Mouse (Mus musculus): ENCODE results near the gene Uhmk1. TPM values are rescaled to one million over a fixed set of nuclear protein-coding genes. Genes with fewer than 3 reads are reported as not detected.

The Uhmk1 gene
- polyA plus RNA-seq, 1 experiment from 2014 or later, result 6.7 TPM

GRCm38 (mm10) chr1:170174814-170175332 is 40.3 kb downstream of the Uhmk1 start, which contains the start of gene Uap1:
Gene Uap1 (minus strand): TSS chr1:170174957.
- Histone ChIP-seq H3K4me3 (replicated peaks) (peak within 1 kb of the TSS; percentile 83), H3K9ac (peak within 1 kb of the TSS; percentile 71), H3K27ac (replicated peaks) (peak within 1 kb of the TSS; percentile 91), H3K9me3 (replicated peaks) (no peaks in the 10 kb centered on the region), H3K4me1 (peaks cover 14% of the 10 kb centered on the region), H3K36me3 (no peaks in the 10 kb centered on the region), H3K4me2 (replicated peaks) (peak within 1 kb of the TSS; percentile 73), H3K27me3 (no peaks in the 10 kb centered on the region)
- under 1% methylated on average over 52 of the region's 52 CpGs for WGBS
- ATAC-seq (ENCODE audit: insufficient number of reproducible peaks, low FRiP score, low TSS enrichment, low read depth), result peak; percentile 98

- Histone ChIP-seq H3K36me3 (no peaks in the 10 kb centered on the region), H3K27ac (replicated peaks) (peak overlapping the region; percentile 91), H3K9ac (peak overlapping the region; percentile 71), H3K4me2 (replicated peaks) (peak overlapping the region; percentile 73), H3K27me3 (no peaks in the 10 kb centered on the region), H3K9me3 (replicated peaks) (no peaks in the 10 kb centered on the region), H3K4me1 (peaks cover 14% of the 10 kb centered on the region), H3K4me3 (replicated peaks) (peak overlapping the region; percentile 83)
- ATAC-seq (ENCODE audit: insufficient number of reproducible peaks, low FRiP score, low TSS enrichment, low read depth), result peak; percentile 82; the same call in 1 of the 2 replicates
- under 1% methylated on average over 50 of the region's 50 CpGs for WGBS
These were observed 41.0 kb downstream of the Uhmk1 start for GRCm38 (mm10) chr1:170173991-170174813.

- WGBS, result 89% methylated on average over 6 of the region's 6 CpGs
- no peak for ATAC-seq (ENCODE audit: insufficient number of reproducible peaks, low FRiP score, low TSS enrichment, low read depth)
- Histone ChIP-seq H3K4me2 (replicated peaks) (no peak overlapping the region), H3K27me3 (no peaks in the 10 kb centered on the region), H3K9ac (no peak overlapping the region), H3K9me3 (replicated peaks) (no peaks in the 10 kb centered on the region), H3K4me1 (no peaks in the 10 kb centered on the region), H3K4me3 (replicated peaks) (no peak overlapping the region), H3K27ac (replicated peaks) (no peak overlapping the region), H3K36me3 (peaks cover 17% of the 10 kb centered on the region)
These were observed 47.4 kb downstream of the Uhmk1 start for GRCm38 (mm10) chr1:170167781-170168180.

- Histone ChIP-seq H3K4me1 (no peaks in the 10 kb centered on the region), H3K9me3 (replicated peaks) (no peaks in the 10 kb centered on the region), H3K9ac (no peak overlapping the region), H3K4me3 (replicated peaks) (no peak overlapping the region), H3K4me2 (replicated peaks) (no peak overlapping the region), H3K27me3 (no peaks in the 10 kb centered on the region), H3K36me3 (peaks cover 24% of the 10 kb centered on the region), H3K27ac (replicated peaks) (no peak overlapping the region)
- 86% methylated on average over 3 of the region's 3 CpGs for WGBS
- ATAC-seq (ENCODE audit: insufficient number of reproducible peaks, low FRiP score, low TSS enrichment, low read depth), result no peak
These were observed 50.3 kb downstream of the Uhmk1 start for GRCm38 (mm10) chr1:170164913-170165312.

- no peaks in the 10 kb centered on the region for H3K27me3 ChIP-seq
- no peak overlapping the region for H3K9ac ChIP-seq
- ATAC-seq (ENCODE audit: insufficient number of reproducible peaks, low FRiP score, low TSS enrichment, low read depth), result no peak
- no peak overlapping the region for H3K4me2 ChIP-seq (replicated peaks)
- no peaks in the 10 kb centered on the region for H3K4me1 ChIP-seq
- no peak overlapping the region for H3K27ac ChIP-seq (replicated peaks)
- 88% methylated on average over 2 of the region's 2 CpGs for WGBS
- peaks cover 24% of the 10 kb centered on the region for H3K36me3 ChIP-seq
- H3K4me3 ChIP-seq (replicated peaks), result no peak overlapping the region
- H3K9me3 ChIP-seq (replicated peaks), result no peaks in the 10 kb centered on the region
These were observed 51.1 kb downstream of the Uhmk1 start for GRCm38 (mm10) chr1:170164053-170164614.

GRCm38 (mm10) chr1:170163398-170163943 is 51.7 kb downstream of the Uhmk1 start:
- no peaks in the 10 kb centered on the region for H3K9me3 ChIP-seq (replicated peaks)
- H3K4me1 ChIP-seq, result no peaks in the 10 kb centered on the region
- H3K9ac ChIP-seq, result no peak overlapping the region
- WGBS, result 78% methylated on average over 3 of the region's 3 CpGs
- peaks cover 30% of the 10 kb centered on the region for H3K36me3 ChIP-seq
- no peak overlapping the region for H3K4me2 ChIP-seq (replicated peaks)
- H3K27ac ChIP-seq (replicated peaks), result no peak overlapping the region
- ATAC-seq (ENCODE audit: insufficient number of reproducible peaks, low FRiP score, low TSS enrichment, low read depth), result no peak
- no peak overlapping the region for H3K4me3 ChIP-seq (replicated peaks)
- H3K27me3 ChIP-seq, result no peaks in the 10 kb centered on the region

- Histone ChIP-seq H3K9me3 (replicated peaks) (no peaks in the 10 kb centered on the region), H3K4me2 (replicated peaks) (no peak overlapping the region), H3K9ac (no peak overlapping the region), H3K4me3 (replicated peaks) (no peak overlapping the region), H3K4me1 (no peaks in the 10 kb centered on the region), H3K36me3 (peaks cover 39% of the 10 kb centered on the region), H3K27ac (replicated peaks) (no peak overlapping the region), H3K27me3 (no peaks in the 10 kb centered on the region)
- no peak for ATAC-seq (ENCODE audit: insufficient number of reproducible peaks, low FRiP score, low TSS enrichment, low read depth)
- 79% methylated on average over 6 of the region's 6 CpGs for WGBS
These were observed 53.3 kb downstream of the Uhmk1 start for GRCm38 (mm10) chr1:170161852-170162251.

- Histone ChIP-seq H3K27me3 (no peaks in the 10 kb centered on the region), H3K4me3 (replicated peaks) (no peak overlapping the region), H3K36me3 (peaks cover 38% of the 10 kb centered on the region; the same call in 1 of the 2 replicates), H3K27ac (replicated peaks) (no peak overlapping the region), H3K4me1 (no peaks in the 10 kb centered on the region), H3K9ac (no peak overlapping the region), H3K9me3 (replicated peaks) (no peaks in the 10 kb centered on the region), H3K4me2 (replicated peaks) (no peak overlapping the region)
- ATAC-seq (ENCODE audit: insufficient number of reproducible peaks, low FRiP score, low TSS enrichment, low read depth), result no peak
- WGBS, result 47% methylated on average over 3 of the region's 3 CpGs
These were observed 54.7 kb downstream of the Uhmk1 start for GRCm38 (mm10) chr1:170160397-170160938.

- Histone ChIP-seq H3K27ac (replicated peaks) (no peak overlapping the region), H3K9ac (no peak overlapping the region), H3K27me3 (no peaks in the 10 kb centered on the region), H3K4me3 (replicated peaks) (no peak overlapping the region), H3K4me1 (no peaks in the 10 kb centered on the region), H3K4me2 (replicated peaks) (no peak overlapping the region), H3K36me3 (peaks cover 36% of the 10 kb centered on the region; the same call in 1 of the 2 replicates), H3K9me3 (replicated peaks) (no peaks in the 10 kb centered on the region)
- no peak for ATAC-seq (ENCODE audit: insufficient number of reproducible peaks, low FRiP score, low TSS enrichment, low read depth)
- whole genome bisulfite sequencing, result 85% methylated on average over 2 of the region's 2 CpGs
These were observed 55.5 kb downstream of the Uhmk1 start for GRCm38 (mm10) chr1:170159707-170160106.

GRCm38 (mm10) chr1:170155761-170156160 is 59.4 kb downstream of the Uhmk1 start:
- Histone ChIP-seq H3K4me3 (replicated peaks) (no peak overlapping the region), H3K27me3 (no peaks in the 10 kb centered on the region), H3K9ac (no peak overlapping the region), H3K27ac (replicated peaks) (no peak overlapping the region), H3K4me1 (no peaks in the 10 kb centered on the region), H3K4me2 (replicated peaks) (no peak overlapping the region), H3K36me3 (peaks cover 32% of the 10 kb centered on the region), H3K9me3 (replicated peaks) (no peaks in the 10 kb centered on the region)
- no peak for ATAC-seq (ENCODE audit: insufficient number of reproducible peaks, low FRiP score, low TSS enrichment, low read depth)
- 77% methylated on average over 5 of the region's 5 CpGs for WGBS

- Histone ChIP-seq H3K9ac (no peak overlapping the region), H3K27me3 (no peaks in the 10 kb centered on the region), H3K4me1 (no peaks in the 10 kb centered on the region), H3K4me3 (replicated peaks) (no peak overlapping the region), H3K9me3 (replicated peaks) (no peaks in the 10 kb centered on the region), H3K27ac (replicated peaks) (no peak overlapping the region), H3K4me2 (replicated peaks) (no peak overlapping the region), H3K36me3 (peaks cover 29% of the 10 kb centered on the region)
- ATAC-seq (ENCODE audit: insufficient number of reproducible peaks, low FRiP score, low TSS enrichment, low read depth), result no peak
- 68% methylated on average over 2 of the region's 2 CpGs for WGBS
These were observed 59.9 kb downstream of the Uhmk1 start for GRCm38 (mm10) chr1:170155298-170155697.
